Mouse (Mus musculus) bone marrow, adult 2 months (tissue): ENCODE results near the gene Prph.

Experiments used
- CTCF ChIP-seq: fragments of 200-500 bp; IDR thresholded peaks from 2 replicates; pipeline ENCODE4 v1.5.1; 2011; ENCODE audit warnings: low read length, control low read depth; ENCODE audit not compliant: control insufficient read depth, insufficient read depth
- POLR2A ChIP-seq: fragments of 200-500 bp; IDR thresholded peaks from 2 replicates; pipeline ENCODE4 v1.6.1; 2011; ENCODE audit warnings: low read depth, mild to moderate bottlenecking, control low read depth, low read length, borderline replicate concordance; ENCODE audit not compliant: control insufficient read depth

DNA sequence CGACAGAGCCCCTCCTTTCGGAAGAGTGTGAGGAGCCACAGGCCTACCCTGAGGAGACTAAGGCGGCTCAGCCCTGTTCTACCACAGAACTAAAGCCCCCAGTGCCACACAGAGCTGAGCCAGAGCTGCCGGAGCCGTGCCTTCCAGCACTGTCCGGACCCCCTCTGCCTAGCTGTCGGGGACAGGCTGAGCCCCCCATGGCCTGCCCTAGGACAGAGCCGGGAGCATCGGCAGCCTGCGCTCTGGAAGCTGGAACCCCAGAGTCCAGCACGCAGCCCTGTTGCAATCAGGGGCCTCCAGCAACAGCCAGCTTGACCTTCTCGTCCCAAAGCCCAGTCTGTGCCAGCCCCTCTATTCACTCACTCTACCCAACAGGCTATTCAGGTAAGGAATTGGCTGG, 27.3 kb downstream of the Prph start:
- TF ChIP-seq CTCF (no peak), POLR2A (no peak)
